Mouse (Mus musculus) neural tube, embryonic 12.5 days (tissue): ENCODE results near the gene Zfp385b. TPM values are rescaled to one million over a fixed set of nuclear protein-coding genes. Genes with fewer than 3 reads are reported as not detected.

Source experiments
- ATAC-seq: fragments of 200-750 bp; cut with Nextera tagmentation; 2 replicates; pipeline ENCODE4 v1.8.0; 2017; ENCODE audit warnings: low read depth, mild to moderate bottlenecking, moderate TSS enrichment, moderate library complexity; ENCODE audit not compliant: low FRiP score
- H3K27ac ChIP-seq: fragments of 300-500 bp; sonication (generic); 2 replicates; pipeline ENCODE4 v1.5.1; 2016
- H3K27me3 ChIP-seq: fragments of 300-500 bp; sonication (generic); replicated peaks from 2 replicates; pipeline ENCODE4 v1.6.1; 2016; ENCODE audit warnings: mild to moderate bottlenecking
- H3K36me3 ChIP-seq: fragments of 300-500 bp; sonication (generic); 2 replicates; pipeline ENCODE4 v1.6.1; 2016; ENCODE audit warnings: mild to moderate bottlenecking
- H3K4me1 ChIP-seq: fragments of 300-500 bp; sonication (generic); 2 replicates; pipeline ENCODE4 v1.6.1; 2016
- H3K4me2 ChIP-seq: fragments of 300-500 bp; sonication (generic); replicated peaks from 2 replicates; pipeline ENCODE4 v1.6.1; 2016; ENCODE audit warnings: mild to moderate bottlenecking
- H3K4me3 ChIP-seq: fragments of 300-500 bp; sonication (generic); 2 replicates; pipeline ENCODE4 v1.5.1; 2016
- H3K9ac ChIP-seq: fragments of 300-500 bp; sonication (generic); 2 replicates; pipeline ENCODE4 v1.6.1; 2016; ENCODE audit warnings: mild to moderate bottlenecking
- H3K9me3 ChIP-seq: fragments of 300-500 bp; sonication (generic); 2 replicates; pipeline ENCODE4 v1.6.1; 2016; ENCODE audit warnings: mild to moderate bottlenecking
- WGBS: fragments of 180-500 bp; shearing (Covaris S2); methylation state at CpG from one replicate; pipeline ENCODE4 v1.1.7; 2016; 5-methylcytosine and 5-hydroxymethylcytosine counted together
- polyA plus RNA-seq: library from polyadenylated mRNA; unstranded; fragments of >200 nt; fragmentation: Nextera tagmentation; extraction: Ambion mirVana; gene quantifications from 2 replicates; pipeline ENCODE4 v1.2.1, GENCODE M21; 2016

Zfp385b gene
- polyA plus RNA-seq, 1 experiment from 2014 or later, result 3.6 TPM

- 92% methylated on average over 9 of the region's 9 CpGs for WGBS
- Histone ChIP-seq H3K4me1 (no peaks in the 10 kb centered on the region; the same call in 1 of the 2 replicates), H3K36me3 (no peaks in the 10 kb centered on the region), H3K27ac (no peak overlapping the region), H3K9ac (no peak overlapping the region), H3K4me2 (no peak overlapping the region), H3K27me3 (no peaks in the 10 kb centered on the region), H3K4me3 (no peak overlapping the region), H3K9me3 (no peaks in the 10 kb centered on the region)
- no peak for ATAC-seq
These were observed 407.3 kb downstream of the Zfp385b start for GRCm38 (mm10) chr2:77412171-77412570.

GRCm38 (mm10) chr2:77411612-77412011 is 407.8 kb downstream of the Zfp385b start:
- Histone ChIP-seq H3K9me3 (no peaks in the 10 kb centered on the region), H3K9ac (no peak overlapping the region), H3K27ac (no peak overlapping the region), H3K36me3 (no peaks in the 10 kb centered on the region), H3K4me1 (no peaks in the 10 kb centered on the region; the same call in 1 of the 2 replicates), H3K27me3 (no peaks in the 10 kb centered on the region), H3K4me2 (no peak overlapping the region), H3K4me3 (no peak overlapping the region)
- 85% methylated on average over 13 of the region's 13 CpGs for WGBS
- ATAC-seq, result no peak

GRCm38 (mm10) chr2:77409521-77410135 is 409.8 kb downstream of the Zfp385b start:
- no peak overlapping the region for H3K4me3 ChIP-seq
- no peaks in the 10 kb centered on the region; the same call in 1 of the 2 replicates for H3K4me1 ChIP-seq
- H3K36me3 ChIP-seq, result no peaks in the 10 kb centered on the region
- no peak overlapping the region for H3K27ac ChIP-seq
- no peaks in the 10 kb centered on the region for H3K27me3 ChIP-seq
- no peaks in the 10 kb centered on the region for H3K9me3 ChIP-seq
- no peak overlapping the region for H3K4me2 ChIP-seq
- peak; percentile 51 for ATAC-seq
- no peak overlapping the region for H3K9ac ChIP-seq
- WGBS, result 44% methylated on average over 5 of the region's 5 CpGs

GRCm38 (mm10) chr2:77408972-77409371 is 410.5 kb downstream of the Zfp385b start:
- no peaks in the 10 kb centered on the region for H3K9me3 ChIP-seq
- ATAC-seq, result no peak
- WGBS, result 71% methylated on average over 7 of the region's 7 CpGs

GRCm38 (mm10) chr2:77402329-77402728 is 417.1 kb downstream of the Zfp385b start:
- H3K4me2 ChIP-seq, result peak overlapping the region; percentile 50
- no peak overlapping the region for H3K27ac ChIP-seq
- no peaks in the 10 kb centered on the region for H3K9me3 ChIP-seq
- peak; percentile 30; the same call in 1 of the 2 replicates for ATAC-seq
- 21% methylated on average over 13 of the region's 13 CpGs for WGBS
- H3K4me3 ChIP-seq, result no peak overlapping the region
- no peak overlapping the region for H3K9ac ChIP-seq
- H3K36me3 ChIP-seq, result no peaks in the 10 kb centered on the region
- H3K27me3 ChIP-seq, result no peaks in the 10 kb centered on the region
- peaks cover 10% of the 10 kb centered on the region; the same call in 1 of the 2 replicates for H3K4me1 ChIP-seq

More at GRCm38 (mm10) chr2:77408972-77409371, 410.5 kb downstream of the Zfp385b start:
- H3K9ac ChIP-seq, result no peak overlapping the region
- H3K27me3 ChIP-seq, result no peaks in the 10 kb centered on the region
- no peaks in the 10 kb centered on the region; the same call in 1 of the 2 replicates for H3K4me1 ChIP-seq
- H3K4me2 ChIP-seq, result no peak overlapping the region
- no peak overlapping the region for H3K4me3 ChIP-seq
- H3K36me3 ChIP-seq, result no peaks in the 10 kb centered on the region
- no peak overlapping the region for H3K27ac ChIP-seq

GRCm38 (mm10) chr2:77401438-77402235 is 417.8 kb downstream of the Zfp385b start:
- 8% methylated on average over 13 of the region's 13 CpGs for WGBS
- Histone ChIP-seq H3K4me2 (peak overlapping the region; percentile 50), H3K27ac (no peak overlapping the region), H3K9ac (0 out of 2 replicates have a peak overlapping the region, but pooled peaks have one; percentile 18), H3K4me3 (no peak overlapping the region), H3K27me3 (no peaks in the 10 kb centered on the region), H3K4me1 (peaks cover 10% of the 10 kb centered on the region; the same call in 1 of the 2 replicates), H3K9me3 (no peaks in the 10 kb centered on the region), H3K36me3 (no peaks in the 10 kb centered on the region)
- ATAC-seq, result peak; percentile 66

- Histone ChIP-seq H3K4me3 (no peak overlapping the region), H3K27ac (no peak overlapping the region), H3K27me3 (no peaks in the 10 kb centered on the region), H3K36me3 (no peaks in the 10 kb centered on the region), H3K9ac (no peak overlapping the region), H3K9me3 (no peaks in the 10 kb centered on the region), H3K4me1 (no peaks in the 10 kb centered on the region), H3K4me2 (no peak overlapping the region)
- no peak for ATAC-seq
- WGBS, result 91% methylated on average over 7 of the region's 7 CpGs
These were observed 425.6 kb downstream of the Zfp385b start for GRCm38 (mm10) chr2:77393881-77394280.

- no peak overlapping the region for H3K27ac ChIP-seq
- no peaks in the 10 kb centered on the region for H3K4me1 ChIP-seq
- ATAC-seq, result no peak
- H3K27me3 ChIP-seq, result no peaks in the 10 kb centered on the region
- no peaks in the 10 kb centered on the region for H3K9me3 ChIP-seq
- WGBS, result 86% methylated on average over 6 of the region's 6 CpGs
- no peaks in the 10 kb centered on the region for H3K36me3 ChIP-seq
- H3K4me3 ChIP-seq, result no peak overlapping the region
- no peak overlapping the region for H3K4me2 ChIP-seq
- no peak overlapping the region for H3K9ac ChIP-seq
These were observed 431.3 kb downstream of the Zfp385b start for GRCm38 (mm10) chr2:77388186-77388585.

- no peaks in the 10 kb centered on the region for H3K4me1 ChIP-seq
- WGBS, result 31% methylated on average over 5 of the region's 5 CpGs
- no peaks in the 10 kb centered on the region for H3K36me3 ChIP-seq
- H3K27ac ChIP-seq, result no peak overlapping the region
- H3K4me2 ChIP-seq, result no peak overlapping the region
- H3K27me3 ChIP-seq, result no peaks in the 10 kb centered on the region
- no peak overlapping the region for H3K4me3 ChIP-seq
- H3K9ac ChIP-seq, result no peak overlapping the region
- ATAC-seq, result no peak
- H3K9me3 ChIP-seq, result no peaks in the 10 kb centered on the region
These were observed 432.9 kb downstream of the Zfp385b start for GRCm38 (mm10) chr2:77386515-77386914.

- Histone ChIP-seq H3K4me2 (no peak overlapping the region), H3K4me3 (no peak overlapping the region), H3K9me3 (no peaks in the 10 kb centered on the region), H3K9ac (no peak overlapping the region), H3K27ac (no peak overlapping the region), H3K4me1 (no peaks in the 10 kb centered on the region), H3K27me3 (no peaks in the 10 kb centered on the region), H3K36me3 (no peaks in the 10 kb centered on the region)
- no peak for ATAC-seq
- WGBS, result 81% methylated on average over 5 of the region's 5 CpGs
These were observed 436.7 kb downstream of the Zfp385b start for GRCm38 (mm10) chr2:77382766-77383165.

- Histone ChIP-seq H3K4me1 (no peaks in the 10 kb centered on the region), H3K27me3 (no peaks in the 10 kb centered on the region), H3K9ac (no peak overlapping the region), H3K36me3 (no peaks in the 10 kb centered on the region), H3K4me2 (no peak overlapping the region), H3K9me3 (no peaks in the 10 kb centered on the region), H3K4me3 (no peak overlapping the region), H3K27ac (no peak overlapping the region)
- no peak for ATAC-seq
- 84% methylated on average over 1 of the region's 1 CpGs for WGBS
These were observed 439.5 kb downstream of the Zfp385b start for GRCm38 (mm10) chr2:77379907-77380306.

GRCm38 (mm10) chr2:77379332-77379731 is 440.1 kb downstream of the Zfp385b start:
- Histone ChIP-seq H3K4me2 (no peak overlapping the region), H3K9me3 (no peaks in the 10 kb centered on the region), H3K27me3 (no peaks in the 10 kb centered on the region), H3K4me3 (no peak overlapping the region), H3K27ac (no peak overlapping the region), H3K36me3 (no peaks in the 10 kb centered on the region), H3K4me1 (no peaks in the 10 kb centered on the region), H3K9ac (no peak overlapping the region)
- WGBS, result 88% methylated on average over 5 of the region's 5 CpGs
- ATAC-seq, result no peak
